ENCODE assay signal across 14 mouse cellular contexts in genomic region chr11:86749776-86750423, GRCm38 (mm10). TPM values are rescaled to one million over a fixed set of nuclear protein-coding genes. Genes with fewer than 3 reads are reported as not detected.
DNase-seq lines count a peak whose midpoint lies in the region; ATAC-seq lines count a peak whose summit lies in the region.
"Had no signal": no experiment of that assay in that cellular context is flagged by ENCODE, and none has a peak within 500 bp of the region (broad histone marks: within the 10 kb centered on the region; RNA-seq: fewer than 3 reads in every experiment).

No protein-coding gene starts in this region.

- 0 out of 2 replicates have a peak overlapping the region, but pooled peaks have one; percentile 4 for H3K4me3 ChIP-seq in heart, embryonic 13.5 days
- H3K4me3 ChIP-seq in liver, embryonic 12.5 days = no peak overlapping the region
- H3K4me3 ChIP-seq in liver, embryonic 11.5 days (ENCODE audit: low read depth, low read length) = no peak overlapping the region
- no peak overlapping the region for H3K4me3 ChIP-seq in brown adipose tissue, adult 24 weeks (ENCODE audit: insufficient read depth, low read depth, low read length)

- no peaks in the 10 kb centered on the region for H3K27me3 ChIP-seq in heart, embryonic 13.5 days (replicated peaks)
- no peaks in the 10 kb centered on the region for H3K27me3 ChIP-seq in liver, embryonic 12.5 days (replicated peaks)
- H3K27me3 ChIP-seq in liver, embryonic 11.5 days (replicated peaks; ENCODE audit: control insufficient read depth, insufficient read depth, low read length) = no peaks in the 10 kb centered on the region

- peak overlapping the region; percentile 44 for H3K4me2 ChIP-seq in heart, embryonic 13.5 days
- H3K4me2 ChIP-seq in liver, embryonic 12.5 days = peak overlapping the region; percentile 17; the same call in 1 of the 2 replicates
- H3K4me2 ChIP-seq in liver, embryonic 11.5 days = no peak overlapping the region

- ATAC-seq in heart, embryonic 13.5 days (ENCODE audit: extremely low read depth, insufficient number of reproducible peaks, low FRiP score, low TSS enrichment) = no peak
- ATAC-seq in liver, embryonic 12.5 days = no peak
- no peak for ATAC-seq in liver, embryonic 11.5 days (replicated peaks; ENCODE audit: low FRiP score)
- ATAC-seq in megakaryocyte, adult 5-6 weeks (ENCODE audit: poor library complexity, severe bottlenecking) = peak; percentile 66
- no peak for ATAC-seq in erythroblast, adult 5-6 weeks (replicated peaks; ENCODE audit: low FRiP score, poor library complexity, severe bottlenecking)

- intact Hi-C loops in heart, postnatal 10 days (cut with DNase I) = no loop called here

- peaks cover 10% of the 10 kb centered on the region; the same call in 1 of the 2 replicates for H3K36me3 ChIP-seq in heart, embryonic 13.5 days
- H3K36me3 ChIP-seq in liver, embryonic 12.5 days = peaks cover 35% of the 10 kb centered on the region
- H3K36me3 ChIP-seq in liver, embryonic 11.5 days (ENCODE audit: control insufficient read depth, insufficient read depth, low read length) = peaks cover 8% of the 10 kb centered on the region; the same call in 1 of the 2 replicates

- 59% methylated on average over 3 of the region's 3 CpGs for WGBS in heart, embryonic 13.5 days
- WGBS in liver, embryonic 12.5 days (ENCODE audit: insufficient replicate concordance) = 87% methylated on average over 3 of the region's 3 CpGs
- 93% methylated on average over 3 of the region's 3 CpGs for WGBS in liver, embryonic 11.5 days

- DNase-seq in heart, postnatal 10 days = no peak
- no peak for DNase-seq in liver, embryonic 11.5 days (ENCODE audit: low spot score)
- no peak for DNase-seq in frontal cortex, postnatal 10 days (ENCODE audit: low spot score in 2 of 2)
- DNase-seq: adrenal gland, postnatal 14 days; embryo, embryonic 11 days; gastrocnemius, postnatal 10 days; lung, postnatal 4 days; spleen, adult 18-20 months; thymus, adult 18-20 months had no signal

- H3K9me3 ChIP-seq in heart, embryonic 13.5 days = no peaks in the 10 kb centered on the region
- H3K9me3 ChIP-seq in liver, embryonic 12.5 days (replicated peaks) = no peaks in the 10 kb centered on the region
- no peaks in the 10 kb centered on the region for H3K9me3 ChIP-seq in liver, embryonic 11.5 days (ENCODE audit: control insufficient read depth, low read length)

- H3K9ac ChIP-seq in heart, embryonic 13.5 days = 0 out of 2 replicates have a peak overlapping the region, but pooled peaks have one; percentile 24
- H3K9ac ChIP-seq in liver, embryonic 12.5 days = 0 out of 2 replicates have a peak overlapping the region, but pooled peaks have one; percentile 3
- H3K9ac ChIP-seq in liver, embryonic 11.5 days (ENCODE audit: low read depth, low read length) = no peak overlapping the region

- H3K27ac ChIP-seq in heart, embryonic 13.5 days (replicated peaks) = peak overlapping the region; percentile 24; the same call in 1 of the 2 replicates
- H3K27ac ChIP-seq in liver, embryonic 12.5 days = peak overlapping the region; percentile 49; the same call in 1 of the 2 replicates
- no peak overlapping the region for H3K27ac ChIP-seq in liver, embryonic 11.5 days (ENCODE audit: low read depth, low read length)
- 0 out of 2 replicates have a peak overlapping the region, but pooled peaks have one; percentile 30 for H3K27ac ChIP-seq in brown adipose tissue, adult 24 weeks (replicated peaks; ENCODE audit: low read depth, low read length)

- H3K4me1 ChIP-seq in heart, embryonic 13.5 days = peaks cover 80% of the 10 kb centered on the region
- peaks cover 90% of the 10 kb centered on the region for H3K4me1 ChIP-seq in liver, embryonic 12.5 days
- peaks cover 58% of the 10 kb centered on the region for H3K4me1 ChIP-seq in liver, embryonic 11.5 days (replicated peaks; ENCODE audit: control insufficient read depth, insufficient read depth, low read length)
- H3K4me1 ChIP-seq in brown adipose tissue, adult 24 weeks (ENCODE audit: control insufficient read depth, insufficient read depth, insufficient read length, low read length) = peaks cover 26% of the 10 kb centered on the region

RNA-seq across cellular contexts. Expression of gene Cltc, which starts 7.5 kb away (rescaled TPM):
- 117 and 118 TPM in 2 replicates for polyA plus RNA-seq in heart, embryonic 13.5 days (2015; fragmentation: Nextera tagmentation; extraction: Ambion mirVana)
- 100 to 1,000 TPM; 210 to 211 TPM for total RNA-seq in heart, postnatal 10 days (2021)
- 133 and 135 TPM in 2 replicates for polyA plus RNA-seq in liver, embryonic 12.5 days (2016; fragmentation: Nextera tagmentation; extraction: Ambion mirVana)
- 157 and 185 TPM in 2 replicates for polyA plus RNA-seq in liver, embryonic 11.5 days (2014; fragmentation: Nextera tagmentation; extraction: Ambion mirVana)
- 106 and 155 TPM in 2 replicates for polyA plus RNA-seq in brown adipose tissue, adult 24 weeks (2012; ENCODE audit: insufficient read depth, insufficient read length, missing spikeins)
- 272 and 311 TPM in 2 replicates for total RNA-seq in megakaryocyte, adult 5-6 weeks (2015)
- 184 and 190 TPM in 2 replicates for total RNA-seq in megakaryocyte, adult 5-6 weeks (2017)
- 232 and 330 TPM in 2 replicates for total RNA-seq in erythroblast, adult 5-6 weeks (2015; ENCODE audit: low replicate concordance)
- total RNA-seq in erythroblast, adult 5-6 weeks (2017; ENCODE audit: low replicate concordance) = 190 and 199 TPM in 2 replicates

RNA-seq across cellular contexts. Expression of gene Dhx40, which starts 57.6 kb away (rescaled TPM):
- polyA plus RNA-seq in heart, embryonic 13.5 days (2015; fragmentation: Nextera tagmentation; extraction: Ambion mirVana) = 13.5 and 14.0 TPM in 2 replicates
- 10 to 100 TPM; 19.7 to 21.5 TPM for total RNA-seq in heart, postnatal 10 days (2021)
- polyA plus RNA-seq in liver, embryonic 12.5 days (2016; fragmentation: Nextera tagmentation; extraction: Ambion mirVana) = 10.0 TPM in 2 replicates
- polyA plus RNA-seq in liver, embryonic 11.5 days (2014; fragmentation: Nextera tagmentation; extraction: Ambion mirVana) = 15.4 and 16.4 TPM in 2 replicates
- 18.5 and 20.4 TPM in 2 replicates for polyA plus RNA-seq in brown adipose tissue, adult 24 weeks (2012; ENCODE audit: insufficient read depth, insufficient read length, missing spikeins)
- 36.4 and 38.1 TPM in 2 replicates for total RNA-seq in megakaryocyte, adult 5-6 weeks (2015)
- total RNA-seq in megakaryocyte, adult 5-6 weeks (2017) = 42.5 and 42.8 TPM in 2 replicates
- 32.3 and 41.0 TPM in 2 replicates for total RNA-seq in erythroblast, adult 5-6 weeks (2015; ENCODE audit: low replicate concordance)
- total RNA-seq in erythroblast, adult 5-6 weeks (2017; ENCODE audit: low replicate concordance) = 45.7 and 49.2 TPM in 2 replicates
